Mouse (Mus musculus) adipose tissue, adult 10 weeks (tissue): ENCODE results near the gene Gm2381. TPM values are rescaled to one million over a fixed set of nuclear protein-coding genes. Genes with fewer than 3 reads are reported as not detected.

Source experiments
- polyA plus RNA-seq: library from polyadenylated mRNA; stranded (reverse); fragments of 350-450 nt; fragmentation: Illumina TruSeq; extraction: RNeasy Lipid Tissue Mini Kit (QIAGEN cat#74804); gene quantifications from one replicate; pipeline ENCODE4 v1.2.3, GENCODE M21; 2014; ENCODE audit warnings: low read depth, low replicate concordance

Gene Gm2381
- not detected for polyA plus RNA-seq

DNA sequence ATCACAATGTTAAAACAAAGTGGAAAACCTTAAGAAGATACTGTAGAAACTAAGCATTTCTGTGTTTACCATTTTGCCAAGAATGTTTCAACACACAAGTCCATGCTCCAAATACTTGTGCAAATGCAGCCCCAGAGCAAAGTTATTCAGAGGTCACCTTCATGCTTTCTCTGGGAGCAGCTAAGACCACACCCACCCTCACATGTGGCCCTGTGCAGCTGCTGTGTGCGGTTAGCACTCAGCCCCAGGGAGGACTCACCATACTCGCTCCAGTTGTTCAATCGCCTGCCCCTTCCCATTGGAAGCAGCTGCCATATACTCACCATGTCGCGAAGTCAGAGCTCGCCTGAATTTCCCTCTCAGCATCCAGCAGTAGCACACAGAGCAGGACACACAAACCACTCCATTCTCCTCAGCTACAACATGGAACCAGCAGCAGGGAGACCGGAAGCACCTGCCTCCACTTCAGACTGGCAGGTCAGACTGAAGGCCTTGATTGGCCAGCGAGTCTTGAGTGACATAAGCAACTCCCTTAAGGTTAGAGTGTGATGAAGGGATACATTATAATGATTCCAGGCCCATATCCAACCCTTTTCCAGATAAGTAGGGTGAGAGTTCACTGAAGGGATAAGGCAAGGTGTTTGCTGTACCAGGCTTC is at the start of gene Gm2381:
Gm2381 (minus strand) TSS at position 434 of the 658 bp plus-strand sequence.

DNA sequence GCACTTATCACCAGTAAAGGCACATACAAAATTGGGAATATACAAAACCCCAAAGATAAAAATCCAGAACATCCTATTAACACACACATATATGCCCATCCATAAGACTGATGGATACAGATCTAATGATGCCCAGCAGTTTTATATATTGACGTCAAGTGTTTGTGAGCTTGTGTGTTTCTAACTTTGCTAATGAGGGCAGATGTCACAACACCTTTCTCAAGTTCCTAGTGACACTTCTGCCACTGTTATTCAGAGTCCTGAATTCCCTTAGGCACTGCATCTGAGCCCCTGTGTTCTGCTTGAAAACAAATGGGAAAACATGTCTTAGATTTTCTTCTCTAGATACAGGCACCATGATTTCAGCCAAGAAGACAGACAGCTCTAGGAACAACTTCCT is 73.6 kb downstream of the Gm2381 start, which contains the start of gene Vmn2r62:
Vmn2r62 (minus strand) TSS at position 101 of the 400 bp plus-strand sequence.

Other genes with a start within 250 kb of the Gm2381 start
- 2.7 TPM for gene Zfp976, start 224.6 kb downstream of the Gm2381 start, polyA plus RNA-seq
- 4.5 TPM for gene Zfp975, start 174.5 kb downstream of the Gm2381 start, polyA plus RNA-seq
- gene Gm17067, start 140.2 kb downstream of the Gm2381 start, polyA plus RNA-seq: 0.07 TPM
- gene Vmn2r62, start 73.7 kb downstream of the Gm2381 start, polyA plus RNA-seq: not detected
- not detected for gene Vmn2r63, start 66.6 kb upstream of the Gm2381 start, polyA plus RNA-seq
- gene Gm9268, start 151.5 kb upstream of the Gm2381 start, polyA plus RNA-seq: not detected
- gene Zfp936, start 247.0 kb upstream of the Gm2381 start, polyA plus RNA-seq: not detected